Mouse (Mus musculus) midbrain, embryonic 16.5 days (tissue): ENCODE measurements around the gene Fcf1. TPM values are rescaled to one million over a fixed set of nuclear protein-coding genes. Genes with fewer than 3 reads are reported as not detected.

Experiments
- ATAC-seq: fragments of 200-750 bp; cut with Nextera tagmentation; 2 replicates; pipeline ENCODE4 v1.8.0; 2017; ENCODE audit warnings: moderate TSS enrichment
- H3K27ac ChIP-seq: fragments of 300-500 bp; sonication (generic); 2 replicates; pipeline ENCODE4 v1.5.1; 2014; ENCODE audit warnings: mild to moderate bottlenecking, low read length, mixed read lengths
- H3K27me3 ChIP-seq: fragments of 300-500 bp; sonication (generic); 2 replicates; pipeline ENCODE4 v1.6.1; 2014; ENCODE audit warnings: low read depth, low read length, mixed read lengths; ENCODE audit not compliant: control insufficient read depth, insufficient read depth
- H3K36me3 ChIP-seq: fragments of 300-500 bp; sonication (generic); 2 replicates; pipeline ENCODE4 v1.6.1; 2014; ENCODE audit warnings: mild to moderate bottlenecking, low read length, moderate library complexity, mixed read lengths; ENCODE audit not compliant: control insufficient read depth, insufficient read depth
- H3K4me1 ChIP-seq: fragments of 300-500 bp; sonication (generic); 2 replicates; pipeline ENCODE4 v1.6.1; 2014; ENCODE audit warnings: mild to moderate bottlenecking, low read length, mixed read lengths; ENCODE audit not compliant: control insufficient read depth, insufficient read depth
- H3K4me2 ChIP-seq: fragments of 300-500 bp; sonication (generic); 2 replicates; pipeline ENCODE4 v1.6.1; 2014; ENCODE audit warnings: mild to moderate bottlenecking, low read length, mixed read lengths
- H3K4me3 ChIP-seq: fragments of 300-500 bp; sonication (generic); 2 replicates; pipeline ENCODE4 v1.5.1; 2014; ENCODE audit warnings: low read depth, mild to moderate bottlenecking, low read length, moderate library complexity, mixed read lengths
- H3K9ac ChIP-seq: fragments of 300-500 bp; sonication (generic); 2 replicates; pipeline ENCODE4 v1.6.1; 2014; ENCODE audit warnings: low read depth, low read length, mixed read lengths
- H3K9me3 ChIP-seq: fragments of 300-500 bp; sonication (generic); replicated peaks from 2 replicates; pipeline ENCODE4 v1.6.1; 2014; ENCODE audit warnings: mild to moderate bottlenecking, low read length, mixed read lengths; ENCODE audit not compliant: control insufficient read depth, poor library complexity, severe bottlenecking
- WGBS: fragments of 180-500 bp; shearing (Covaris S2); extraction: QIAGEN DNeasy Blood & Tissue Kit; methylation state at CpG from one replicate; pipeline ENCODE4 v1.1.7; 2014; 5-methylcytosine and 5-hydroxymethylcytosine counted together
- polyA plus RNA-seq: library from polyadenylated mRNA; unstranded; fragments of >200 nt; fragmentation: Nextera tagmentation; extraction: Ambion mirVana; gene quantifications from 2 replicates; pipeline ENCODE4 v1.2.1, GENCODE M21; 2015

Fcf1 gene
- polyA plus RNA-seq: 75.7 and 82.0 TPM in 2 replicates

DNA sequence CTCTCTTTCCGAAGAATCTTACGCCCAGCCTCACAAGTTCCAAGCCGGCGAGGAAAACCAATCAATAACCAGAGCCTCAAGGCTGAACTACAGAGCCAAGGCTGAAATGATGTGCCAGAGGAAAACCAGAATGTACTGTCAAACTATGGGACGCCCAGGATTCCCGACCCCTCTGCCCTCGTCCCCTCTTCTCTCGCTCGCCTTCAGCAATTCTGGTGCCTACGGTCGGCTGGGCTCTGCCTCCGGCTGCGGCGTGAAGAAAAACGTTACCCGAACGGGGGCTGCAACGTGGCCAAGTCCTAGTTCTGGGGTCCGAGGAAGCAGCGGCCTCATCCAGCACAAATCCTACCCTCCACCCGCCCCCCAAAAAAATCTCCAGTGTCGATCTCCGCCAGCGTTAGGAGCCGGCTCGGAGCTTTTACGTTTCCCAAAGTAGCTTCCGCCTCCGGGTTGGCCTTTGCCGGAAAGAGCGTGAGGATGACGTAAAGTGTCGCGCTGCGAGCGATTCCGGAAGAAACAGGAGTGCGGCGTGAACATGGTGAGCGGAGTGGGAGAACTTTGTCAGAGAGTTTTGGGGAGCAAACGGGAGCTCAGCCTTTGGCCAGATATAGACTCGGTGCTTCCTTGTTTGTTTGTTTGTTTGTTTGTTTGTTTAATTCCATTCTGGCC is at the start of gene Fcf1, which contains the start of gene Arel1:
Gene Fcf1 (plus strand): TSS at position 470 of the 669 bp plus-strand sequence.
Gene Arel1 (minus strand): TSS at position 473 of the 669 bp plus-strand sequence.
- Histone ChIP-seq H3K4me2 (peak within 1 kb of the TSS; percentile 96), H3K36me3 (peaks cover 12% of the 10 kb centered on the region), H3K4me3 (peak within 1 kb of the TSS; percentile 78), H3K9me3 (no peaks in the 10 kb centered on the region), H3K27me3 (no peaks in the 10 kb centered on the region), H3K27ac (peak within 1 kb of the TSS; percentile 70), H3K4me1 (peaks cover 21% of the 10 kb centered on the region), H3K9ac (peak within 1 kb of the TSS; percentile 90)
- peak; percentile 80 for ATAC-seq
- WGBS: under 1% methylated on average over 42 of the region's 42 CpGs

DNA sequence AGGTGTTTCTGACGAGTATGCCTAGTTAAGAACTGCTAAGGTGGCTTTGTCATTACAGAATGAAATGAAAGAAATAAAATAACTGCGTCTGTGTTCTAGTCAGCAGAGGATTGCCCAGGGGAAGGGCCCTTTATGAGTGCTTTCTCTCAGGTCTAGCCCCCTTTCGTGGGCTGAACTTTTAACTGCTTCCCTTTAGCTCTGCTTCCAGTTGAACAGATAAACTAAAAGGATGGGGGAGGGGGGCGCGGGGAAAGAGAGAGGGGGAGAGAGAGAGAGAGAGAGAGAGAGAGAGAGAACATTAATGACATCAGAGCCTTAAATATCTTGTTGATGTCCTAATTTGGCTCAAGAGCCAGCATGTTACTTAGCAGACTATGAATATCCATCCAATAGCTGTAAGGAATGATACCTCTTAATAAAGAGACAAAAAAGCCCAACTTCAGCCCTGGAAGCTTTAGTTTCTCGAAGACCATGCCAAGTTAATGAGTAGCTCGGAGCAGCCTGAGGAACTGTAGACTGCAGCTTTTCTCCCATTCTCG is 48.7 kb upstream of the Fcf1 start:
- Histone ChIP-seq H3K36me3 (peaks cover 54% of the 10 kb centered on the region), H3K4me1 (no peaks in the 10 kb centered on the region), H3K9ac (no peak overlapping the region), H3K9me3 (no peaks in the 10 kb centered on the region), H3K27me3 (no peaks in the 10 kb centered on the region), H3K27ac (no peak overlapping the region), H3K4me3 (no peak overlapping the region), H3K4me2 (no peak overlapping the region)
- WGBS: 73% methylated on average over 8 of the region's 8 CpGs
- no peak for ATAC-seq

DNA sequence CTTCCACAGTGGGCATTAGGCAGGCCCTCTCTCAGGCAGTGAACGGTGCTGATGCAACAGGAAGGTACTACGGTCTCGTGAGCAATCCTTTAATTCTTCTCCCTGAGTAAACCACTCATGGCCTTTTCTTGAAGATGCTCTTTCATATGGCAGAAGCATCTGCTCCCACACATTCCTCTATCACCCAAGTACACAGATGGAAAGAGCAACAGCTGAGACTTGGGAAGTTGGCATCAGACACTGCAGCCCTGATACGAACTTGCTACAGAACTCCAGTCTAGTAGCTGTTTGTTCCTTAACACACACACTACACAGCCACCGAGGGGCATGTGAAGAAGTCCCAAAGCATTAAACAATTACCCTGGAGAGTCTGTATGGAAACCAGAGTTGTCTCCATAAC is 46.4 kb upstream of the Fcf1 start:
- Histone ChIP-seq H3K36me3 (peaks cover 48% of the 10 kb centered on the region), H3K4me3 (no peak overlapping the region)
- 91% methylated on average over 5 of the region's 5 CpGs for WGBS

DNA sequence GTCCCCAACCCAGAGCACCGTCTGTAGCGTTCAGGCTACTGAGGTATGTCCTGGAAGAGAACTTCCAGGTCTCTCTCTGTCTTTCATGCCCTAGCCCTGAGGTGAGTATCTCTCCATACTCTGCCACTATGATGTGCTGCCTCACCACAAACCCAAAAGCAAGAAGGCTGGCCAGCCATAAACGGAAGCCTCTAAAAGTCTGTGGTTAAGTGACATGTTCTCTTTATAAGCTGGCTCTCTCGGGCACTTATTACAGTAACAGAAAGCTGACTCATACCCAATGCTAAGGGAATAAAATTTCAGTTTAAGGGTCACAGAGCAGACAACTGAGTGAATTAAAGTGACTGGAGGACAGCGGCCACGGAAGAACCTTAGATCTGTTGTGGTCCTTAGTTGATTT is 44.2 kb upstream of the Fcf1 start:
- H3K27ac ChIP-seq: no peak overlapping the region
- peaks cover 36% of the 10 kb centered on the region for H3K36me3 ChIP-seq
- 95% methylated on average over 6 of the region's 6 CpGs for WGBS
- H3K27me3 ChIP-seq: no peaks in the 10 kb centered on the region
- no peaks in the 10 kb centered on the region for H3K9me3 ChIP-seq
- H3K4me3 ChIP-seq: no peak overlapping the region
- no peak overlapping the region for H3K9ac ChIP-seq
- H3K4me1 ChIP-seq: no peaks in the 10 kb centered on the region
- no peak for ATAC-seq
- no peak overlapping the region for H3K4me2 ChIP-seq

More for the DNA sequence above, 46.4 kb upstream of the Fcf1 start:
- H3K27ac ChIP-seq: no peak overlapping the region
- no peaks in the 10 kb centered on the region for H3K27me3 ChIP-seq
- no peak for ATAC-seq
- no peaks in the 10 kb centered on the region for H3K9me3 ChIP-seq
- no peaks in the 10 kb centered on the region for H3K4me1 ChIP-seq
- H3K4me2 ChIP-seq: no peak overlapping the region
- H3K9ac ChIP-seq: no peak overlapping the region

DNA sequence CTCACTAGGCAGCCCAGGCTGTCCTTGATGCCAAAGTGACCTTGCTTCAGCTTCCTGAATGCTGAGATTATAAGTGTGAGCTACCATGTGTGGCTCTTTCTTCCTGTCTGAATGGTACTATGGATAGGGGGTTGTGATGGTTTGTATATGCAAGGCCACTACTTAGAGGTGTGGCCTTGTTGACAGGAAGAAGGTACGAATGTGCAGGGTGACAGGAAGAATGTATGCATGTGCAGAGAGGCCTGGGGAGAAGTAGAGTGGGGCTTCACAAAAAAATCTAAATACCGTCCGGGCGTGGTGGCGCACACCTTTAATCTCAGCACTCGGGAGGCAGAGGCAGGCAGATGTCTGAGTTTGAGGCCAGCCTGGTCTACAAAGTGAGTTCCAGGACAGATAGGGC is 38.5 kb upstream of the Fcf1 start:
- no peak overlapping the region for H3K27ac ChIP-seq
- 99% methylated on average over 6 of the region's 6 CpGs for WGBS
- H3K4me2 ChIP-seq: no peak overlapping the region
- H3K36me3 ChIP-seq: peaks cover 20% of the 10 kb centered on the region
- ATAC-seq: no peak
- no peaks in the 10 kb centered on the region for H3K4me1 ChIP-seq
- no peaks in the 10 kb centered on the region for H3K27me3 ChIP-seq
- H3K9ac ChIP-seq: no peak overlapping the region
- H3K4me3 ChIP-seq: no peak overlapping the region
- no peaks in the 10 kb centered on the region for H3K9me3 ChIP-seq

DNA sequence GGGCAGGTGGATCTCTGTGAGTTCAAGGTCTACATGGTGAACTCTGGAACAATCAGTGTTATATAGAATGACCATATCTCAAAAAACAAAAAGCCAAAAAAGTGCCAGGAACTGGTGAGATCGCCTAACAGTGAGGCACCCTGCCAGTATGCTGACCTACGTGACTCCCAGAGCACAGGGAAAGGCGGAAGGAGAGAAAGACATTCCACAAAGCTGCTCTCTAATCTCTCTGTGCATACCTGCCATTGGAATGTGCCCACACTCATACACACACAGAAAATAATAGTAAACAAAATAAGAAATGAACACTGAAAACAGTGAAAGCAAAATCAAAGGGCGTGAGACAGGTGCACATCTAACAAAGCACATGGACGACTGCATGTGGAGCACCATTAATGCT is 35.4 kb upstream of the Fcf1 start:
- Histone ChIP-seq H3K4me2 (no peak overlapping the region), H3K36me3 (peaks cover 30% of the 10 kb centered on the region), H3K27me3 (no peaks in the 10 kb centered on the region), H3K9me3 (no peaks in the 10 kb centered on the region), H3K4me1 (no peaks in the 10 kb centered on the region), H3K27ac (no peak overlapping the region), H3K9ac (no peak overlapping the region), H3K4me3 (no peak overlapping the region)
- no peak for ATAC-seq
- 85% methylated on average over 5 of the region's 5 CpGs for WGBS

DNA sequence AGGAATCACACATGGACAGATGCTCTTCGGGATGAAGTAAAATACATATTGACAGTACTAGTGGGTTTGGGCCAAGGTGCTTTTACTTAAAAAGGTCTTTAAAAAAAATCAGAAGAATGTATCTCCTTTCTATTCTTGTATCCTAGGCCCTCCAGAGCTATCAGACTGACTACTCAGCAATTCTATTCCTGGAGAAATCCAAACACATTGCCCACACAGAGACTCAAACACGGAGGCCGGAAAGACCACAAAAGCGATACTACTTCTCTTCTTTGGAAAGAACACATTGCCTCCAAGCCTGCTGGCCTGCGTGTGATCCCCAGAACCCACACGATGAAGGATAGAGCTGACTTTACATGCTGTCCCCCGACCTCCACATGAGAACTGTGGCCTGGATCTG is 31.6 kb upstream of the Fcf1 start:
- H3K4me1 ChIP-seq: no peaks in the 10 kb centered on the region
- no peak overlapping the region for H3K4me3 ChIP-seq

DNA sequence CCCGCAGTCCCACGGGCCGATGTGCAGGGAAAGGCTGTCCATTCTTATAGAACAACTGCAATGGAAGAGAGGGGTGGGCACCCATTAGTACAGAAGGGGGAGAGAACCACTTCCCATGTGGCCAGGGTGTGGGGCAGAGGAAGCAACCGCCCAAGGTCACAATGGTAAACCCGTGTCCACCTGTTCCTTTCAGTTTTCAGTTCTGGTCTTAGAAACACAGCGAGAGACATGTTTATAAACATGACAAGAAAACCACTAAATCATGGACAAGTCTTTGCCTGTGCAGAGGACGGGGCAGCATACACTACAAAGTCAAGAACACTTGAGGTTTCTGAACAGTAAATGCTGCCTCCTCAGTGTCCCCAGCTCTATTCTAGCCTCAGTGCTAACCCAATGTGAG is 30.4 kb upstream of the Fcf1 start:
- Histone ChIP-seq H3K27me3 (no peaks in the 10 kb centered on the region), H3K4me1 (no peaks in the 10 kb centered on the region), H3K9me3 (no peaks in the 10 kb centered on the region), H3K4me3 (no peak overlapping the region), H3K27ac (no peak overlapping the region), H3K4me2 (no peak overlapping the region), H3K9ac (no peak overlapping the region), H3K36me3 (peaks cover 15% of the 10 kb centered on the region; the same call in 1 of the 2 replicates)
- 94% methylated on average over 7 of the region's 7 CpGs for WGBS
- no peak for ATAC-seq

More for the DNA sequence above, 31.6 kb upstream of the Fcf1 start:
- Histone ChIP-seq H3K9ac (no peak overlapping the region), H3K4me2 (no peak overlapping the region), H3K9me3 (no peaks in the 10 kb centered on the region), H3K27me3 (no peaks in the 10 kb centered on the region), H3K27ac (no peak overlapping the region), H3K36me3 (peaks cover 17% of the 10 kb centered on the region)
- ATAC-seq: no peak
- 96% methylated on average over 7 of the region's 7 CpGs for WGBS

DNA sequence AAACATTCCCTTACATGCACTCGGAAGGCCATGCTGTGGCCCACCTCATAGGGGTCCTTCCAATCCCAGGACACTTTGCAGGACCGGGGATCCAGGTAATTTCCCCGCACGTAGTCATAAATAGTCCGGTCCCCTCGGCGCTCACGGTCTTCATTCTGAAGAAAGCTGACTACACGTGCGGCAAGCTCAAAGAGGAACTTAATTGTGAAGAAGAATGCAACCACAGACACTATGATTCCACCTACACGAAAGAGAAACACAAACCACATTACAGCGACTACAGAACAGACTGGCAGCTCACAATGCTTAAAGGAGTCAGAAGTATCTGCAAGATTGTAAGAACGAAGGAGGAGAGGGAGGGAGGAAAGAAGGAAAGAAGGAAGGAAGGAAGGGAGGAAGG is 29.0 kb upstream of the Fcf1 start:
- peaks cover 17% of the 10 kb centered on the region for H3K36me3 ChIP-seq

More for the DNA sequence above, 29.0 kb upstream of the Fcf1 start:
- Histone ChIP-seq H3K9me3 (no peaks in the 10 kb centered on the region), H3K27me3 (no peaks in the 10 kb centered on the region), H3K4me3 (no peak overlapping the region), H3K4me2 (no peak overlapping the region), H3K4me1 (no peaks in the 10 kb centered on the region), H3K27ac (no peak overlapping the region), H3K9ac (no peak overlapping the region)
- no peak for ATAC-seq
- 97% methylated on average over 13 of the region's 13 CpGs for WGBS
